In the genomic region with DNA sequence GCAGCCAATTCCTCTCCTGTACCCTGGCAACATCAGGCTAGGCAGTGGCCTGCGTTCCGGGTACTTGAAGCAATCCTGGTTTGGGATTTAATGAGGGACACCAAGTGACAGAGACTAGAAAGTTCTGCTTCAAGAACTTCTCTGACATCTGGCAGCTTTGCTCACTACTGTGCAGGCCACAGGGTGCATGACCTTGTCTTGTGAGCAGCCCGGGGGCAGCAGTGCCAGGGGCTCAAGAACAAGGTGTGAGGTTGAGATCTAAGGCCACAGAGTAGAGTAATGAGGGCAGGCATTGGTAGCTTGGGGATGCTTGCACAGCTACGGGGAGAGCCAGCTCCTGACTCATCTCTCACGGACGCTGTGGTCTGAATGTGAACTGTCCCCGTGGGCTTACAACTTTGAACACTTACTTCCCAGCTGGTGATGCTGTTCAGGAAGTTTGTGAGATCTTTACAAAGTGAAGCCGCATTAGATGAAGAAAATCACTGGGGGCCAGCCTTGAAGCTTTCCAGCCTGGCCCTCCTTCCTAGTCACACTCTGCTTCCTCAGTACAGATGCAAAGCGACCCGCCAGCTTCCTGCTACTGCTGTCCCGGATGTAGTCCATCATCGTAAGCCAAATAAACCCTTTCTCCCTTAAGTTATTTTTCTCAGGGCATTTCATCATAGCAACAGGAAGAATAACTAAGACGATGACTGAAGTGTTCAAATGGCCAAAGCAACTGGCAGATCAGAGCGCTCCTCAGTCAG, we compare ENCODE assay signal across 20 mouse cellular contexts.
DNase-seq lines count a peak whose midpoint lies in the region; ATAC-seq and TF ChIP-seq lines count a peak whose summit lies in the region.
"Had no signal": no experiment of that assay in that cellular context is flagged by ENCODE, and none has a peak within 500 bp of the region (broad histone marks: within the 10 kb centered on the region; RNA-seq: fewer than 3 reads in every experiment).

No protein-coding gene starts in this region.

- WGBS in kidney, embryonic 15.5 days: 67% methylated on average over 14 of the region's 14 CpGs
- WGBS in lung, postnatal 0 days: 39% methylated on average over 14 of the region's 14 CpGs

- no peaks in the 10 kb centered on the region for H3K4me1 ChIP-seq in kidney, embryonic 15.5 days
- H3K4me1 ChIP-seq in lung, postnatal 0 days (ENCODE audit: insufficient read depth, low read depth, low read length): peaks cover 4% of the 10 kb centered on the region; the same call in 1 of the 2 replicates
- H3K4me1 ChIP-seq: liver, embryonic 13.5 days had no signal

- no peak overlapping the region for H3K9ac ChIP-seq in kidney, embryonic 15.5 days
- no peak overlapping the region for H3K9ac ChIP-seq in lung, postnatal 0 days (replicated peaks; ENCODE audit: low read depth)
- H3K9ac ChIP-seq: forebrain, postnatal 0 days; hindbrain, embryonic 12.5 days; limb, embryonic 12.5 days; liver, embryonic 13.5 days; midbrain, embryonic 15.5 days had no signal

- no peaks in the 10 kb centered on the region for H3K9me3 ChIP-seq in kidney, embryonic 15.5 days (replicated peaks)
- H3K9me3 ChIP-seq in lung, postnatal 0 days (ENCODE audit: low read length): no peaks in the 10 kb centered on the region
- H3K9me3 ChIP-seq: hindbrain, embryonic 12.5 days; limb, embryonic 12.5 days; liver, embryonic 13.5 days; midbrain, embryonic 15.5 days had no signal

- ATAC-seq in kidney, embryonic 15.5 days (replicated peaks; ENCODE audit: low FRiP score): 0 out of 2 replicates have a peak, but pooled peaks have one; percentile 25
- peak; percentile 62 for ATAC-seq in lung, postnatal 0 days
- ATAC-seq: forebrain, postnatal 0 days; midbrain, embryonic 15.5 days had no signal

- intact Hi-C loops in gastrocnemius, postnatal 14 days (cut with DNase I; ENCODE audit: low total_unique reads): loop anchor here (10.0 kb wide), 1 partner anchor 195 kb away; no protein-coding TSS in a partner anchor

- H3K4me2 ChIP-seq in kidney, embryonic 15.5 days: no peak overlapping the region
- H3K4me2 ChIP-seq in lung, postnatal 0 days (replicated peaks; ENCODE audit: low read depth, low read length): no peak overlapping the region
- H3K4me2 ChIP-seq: hindbrain, embryonic 12.5 days; limb, embryonic 12.5 days; liver, embryonic 13.5 days; midbrain, embryonic 15.5 days had no signal

- H3K27me3 ChIP-seq in kidney, embryonic 15.5 days: no peaks in the 10 kb centered on the region
- H3K27me3 ChIP-seq in lung, postnatal 0 days (replicated peaks; ENCODE audit: insufficient read depth, low read length): no peaks in the 10 kb centered on the region
- H3K27me3 ChIP-seq: hindbrain, embryonic 12.5 days; limb, embryonic 12.5 days; liver, embryonic 13.5 days; midbrain, embryonic 15.5 days had no signal

- no peak overlapping the region for H3K4me3 ChIP-seq in kidney, embryonic 15.5 days (replicated peaks)
- H3K4me3 ChIP-seq in lung, postnatal 0 days (ENCODE audit: low read depth, low read length): no peak overlapping the region
- H3K4me3 ChIP-seq: hindbrain, embryonic 12.5 days; limb, embryonic 12.5 days; liver, embryonic 13.5 days; midbrain, embryonic 15.5 days had no signal

- H3K27ac ChIP-seq in kidney, embryonic 15.5 days: 0 out of 2 replicates have a peak overlapping the region, but pooled peaks have one; percentile 25
- peak overlapping the region; percentile 76 for H3K27ac ChIP-seq in lung, postnatal 0 days (ENCODE audit: low read length)
- H3K27ac ChIP-seq: hindbrain, embryonic 12.5 days; limb, embryonic 12.5 days; liver, embryonic 13.5 days; midbrain, embryonic 15.5 days had no signal

- H3K36me3 ChIP-seq in kidney, embryonic 15.5 days: no peaks in the 10 kb centered on the region
- H3K36me3 ChIP-seq in lung, postnatal 0 days (ENCODE audit: insufficient read depth, low read length): no peaks in the 10 kb centered on the region
- H3K36me3 ChIP-seq: hindbrain, embryonic 12.5 days; liver, embryonic 13.5 days; midbrain, embryonic 15.5 days had no signal

- TF ChIP-seq CTCF in lung, postnatal 0 days (IDR thresholded peaks at IDR 0.05): no peak

- TF ChIP-seq EP300 in lung, postnatal 0 days (IDR thresholded peaks at IDR 0.05): peak; percentile 33

- peak; percentile 38 for DNase-seq in gastrocnemius, postnatal 14 days
- no peak for DNase-seq in gastrocnemius, postnatal 10 days
- no peak for DNase-seq in kidney, adult 9 months
- DNase-seq in lung, postnatal 0 days (ENCODE audit: low spot score): peak; percentile 73
- DNase-seq in lung, postnatal 25 days (ENCODE audit: low spot score): no peak
- no peak for DNase-seq in embryo, embryonic 10 days (ENCODE audit: low spot score)
- no peak for DNase-seq in adrenal gland, adult 8-10 months
- DNase-seq: adrenal gland, postnatal 25 days; cerebellum, adult 2 months; forebrain, postnatal 0 days; gastrocnemius, postnatal 25 days; kidney, adult 11 months; liver, embryonic 13.5 days; retina, postnatal 1 day; right cerebral cortex, postnatal 4 days; thymus, adult 2 months had no signal

Comparison
In these comparisons a context has a peak if more than half of its experiments do, and no peak if none do; other contexts are left out.
1. DNase-seq: peak in gastrocnemius, postnatal 14 days (single experiment) and lung, postnatal 0 days (single experiment); none in gastrocnemius, postnatal 10 days (single experiment), kidney, adult 9 months (single experiment), lung, postnatal 25 days (single experiment), embryo, embryonic 10 days (single experiment) and adrenal gland, adult 8-10 months (single experiment).